Mouse (Mus musculus) layer of hippocampus, postnatal 25 days (tissue): ENCODE results near the gene Rpl14. TPM values are rescaled to one million over a fixed set of nuclear protein-coding genes. Genes with fewer than 3 reads are reported as not detected.

Source experiments
- DNase-seq, 2 experiments: peaks; one replicate each; pipeline ENCODE4 v3.0.0; 2022; ENCODE audit warnings: mixed read lengths in 2 of 2, low spot score in 1 of 2; ENCODE audit errors: extremely low spot score in 1 of 2
- total RNA-seq, 2 experiments: library from RNA; stranded (reverse); gene quantifications; 2 replicates each; pipeline ENCODE4 v1.2.3; 2021

Rpl14 gene
- total RNA-seq, 2 experiments from 2014 or later, result 275 to 303 TPM

DNA sequence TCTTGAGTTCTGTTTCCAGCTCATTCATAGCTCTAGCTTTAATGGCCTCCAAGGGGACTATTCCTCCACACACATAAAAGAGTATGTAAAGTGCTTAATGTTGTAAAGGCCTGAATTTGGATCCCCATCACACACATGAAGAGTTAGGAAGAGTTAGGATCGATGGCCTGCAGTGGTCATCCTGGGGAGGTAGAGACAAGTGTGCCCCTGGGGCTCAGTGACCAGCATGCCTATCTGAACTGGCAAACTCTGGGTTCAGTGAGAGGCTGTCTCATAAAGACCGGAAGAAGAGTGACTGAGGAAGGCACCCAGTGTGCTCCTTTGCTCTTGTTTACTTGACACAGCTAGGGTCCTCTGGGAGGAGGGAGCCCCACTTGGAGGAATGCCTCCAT lies 914 bp upstream of the Rpl14 start:
- no peak for DNase-seq

DNA sequence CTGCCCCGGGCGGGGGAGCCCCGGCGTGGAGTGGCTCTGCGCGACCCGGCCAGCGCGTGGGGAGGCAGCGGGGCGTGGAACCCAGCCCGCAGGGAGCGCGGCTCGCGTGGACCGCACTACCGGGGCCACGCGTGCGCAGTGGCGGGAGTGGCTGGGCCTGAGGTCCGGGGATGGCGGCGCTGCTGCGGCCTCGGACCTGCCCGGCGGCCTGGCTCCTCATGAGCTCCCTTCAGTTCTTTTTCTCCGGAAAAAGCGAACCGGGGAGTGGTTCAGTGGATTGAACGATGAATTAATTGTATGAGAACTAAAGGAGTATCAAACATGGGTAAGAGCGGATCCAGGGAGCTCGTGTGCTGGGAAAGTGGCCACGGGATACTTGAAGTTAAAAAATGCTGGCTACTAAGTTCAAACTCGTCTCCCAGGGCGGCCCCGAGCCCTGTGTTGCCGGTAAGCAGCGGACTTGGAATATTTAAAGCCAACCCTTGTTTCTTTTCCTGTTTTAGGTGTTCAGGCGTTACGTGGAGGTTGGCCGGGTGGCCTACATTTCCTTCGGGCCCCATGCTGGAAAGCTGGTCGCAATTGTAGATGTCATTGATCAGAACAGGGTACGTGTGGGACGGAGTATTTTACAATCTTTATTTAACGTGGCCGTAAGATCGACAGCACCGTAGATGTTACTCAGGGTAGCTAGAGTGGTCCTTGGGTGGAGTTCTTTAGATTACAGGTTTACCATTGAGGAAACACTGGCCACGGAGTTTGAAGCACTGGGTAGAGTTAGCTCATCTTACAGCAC lies 545 bp downstream of the Rpl14 start:
- DNase-seq, result no peak

GRCm38 (mm10) chr9:120575748-120576661 lies 4.8 kb downstream of the Rpl14 start:
- DNase-seq, result no peak

- DNase-seq, result no peak
Observed at GRCm38 (mm10) chr9:120576662-120577013, 5.4 kb downstream of the Rpl14 start.

DNA sequence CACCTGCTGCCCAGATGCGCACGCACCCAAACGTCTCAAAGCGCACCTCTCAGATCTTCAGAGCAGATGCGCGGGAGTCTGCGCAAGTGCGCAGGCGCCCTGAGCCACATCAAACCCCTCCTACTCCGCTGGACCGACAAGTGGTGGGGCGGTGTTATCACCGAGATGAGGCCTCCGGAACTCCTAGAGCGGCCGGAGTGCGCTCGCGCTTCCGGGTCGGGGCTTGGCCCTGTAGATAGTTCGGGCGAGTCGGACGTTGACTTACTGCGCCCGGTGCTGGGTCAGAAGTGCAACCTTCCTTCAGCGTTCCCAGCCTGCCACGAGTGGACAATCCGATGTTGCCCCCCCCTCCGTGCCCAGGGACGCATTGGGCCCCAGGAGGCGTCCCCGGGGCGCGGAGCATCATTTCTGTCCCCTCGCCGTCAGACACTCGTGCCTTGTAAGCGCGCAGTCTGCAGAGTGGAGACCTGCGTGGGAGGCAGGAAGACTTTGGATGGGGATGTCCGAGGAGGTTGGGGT lies 5.9 kb downstream of the Rpl14 start:
- DNase-seq, result peak; percentile 50 to 67

DNA sequence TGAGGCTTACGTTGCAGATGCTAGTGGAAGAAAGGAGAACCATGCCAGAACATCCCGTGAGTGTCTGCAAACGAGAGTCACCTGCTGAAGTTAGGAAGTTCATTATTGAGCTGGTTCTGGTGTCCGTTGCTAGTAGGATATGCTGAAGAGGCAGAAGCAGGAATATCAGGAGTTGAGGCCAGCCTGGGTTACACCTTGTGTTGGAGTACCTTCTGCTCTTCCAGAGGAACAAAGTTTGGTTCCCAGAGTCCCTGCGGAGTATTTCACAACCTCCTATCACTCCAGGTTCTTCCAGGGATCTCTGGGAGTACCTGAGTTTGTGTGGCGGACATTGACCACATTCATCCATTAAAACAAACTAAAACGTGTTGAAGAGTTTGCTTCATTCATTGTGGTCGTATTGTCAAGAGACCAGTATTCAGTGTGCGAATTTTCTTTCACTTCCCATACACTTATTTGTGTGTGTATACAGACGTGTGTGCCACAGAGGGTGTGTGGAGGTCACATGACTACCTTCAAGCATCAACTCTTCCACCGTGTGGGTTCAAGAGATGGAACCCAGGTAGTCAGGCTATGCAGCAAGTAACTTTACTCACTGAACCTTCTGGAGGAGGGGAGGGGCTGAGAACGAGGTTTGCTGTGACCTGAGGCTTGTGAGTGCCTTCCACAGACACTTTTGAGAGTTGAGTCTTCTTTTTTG lies 6.6 kb downstream of the Rpl14 start:
- DNase-seq, result no peak

DNA sequence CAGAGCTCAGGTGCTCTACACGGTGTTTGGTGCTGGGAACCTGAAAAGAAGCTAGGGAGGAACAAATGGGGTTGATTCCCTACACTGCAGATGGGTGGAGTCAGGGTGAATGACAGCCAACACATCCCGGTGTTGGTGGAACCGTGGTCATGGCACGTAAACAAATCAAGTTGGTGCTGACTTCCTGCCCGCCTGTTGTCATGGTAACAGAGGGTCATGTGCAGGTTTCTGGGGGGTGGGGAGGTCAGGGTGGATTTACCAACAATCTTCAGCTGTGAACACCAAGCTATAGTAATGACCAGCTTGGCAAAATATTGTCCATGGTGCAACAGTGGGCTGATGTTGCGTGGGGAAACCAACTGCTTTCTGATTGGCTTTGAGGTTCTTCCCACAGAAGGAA lies 7.5 kb downstream of the Rpl14 start:
- DNase-seq, result no peak

DNA sequence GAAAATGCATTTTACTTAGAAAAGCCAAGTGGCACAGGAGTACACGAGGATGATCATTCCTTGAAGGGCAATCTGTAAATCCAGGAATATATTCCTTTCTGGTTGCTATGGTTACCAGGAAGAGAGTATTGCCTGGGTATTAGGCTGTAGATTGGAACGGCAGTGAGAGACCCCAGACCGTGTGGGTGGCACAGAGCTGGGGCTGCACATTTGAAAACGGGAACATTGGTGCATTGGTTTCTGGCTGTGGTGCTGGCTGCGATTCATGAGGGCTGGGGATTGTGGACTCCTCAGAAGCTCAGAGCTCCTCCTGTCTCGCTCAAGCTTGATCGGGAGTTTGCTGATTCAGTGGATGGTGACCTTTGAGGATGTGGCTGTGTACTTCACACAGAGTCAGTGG lies 8.6 kb downstream of the Rpl14 start:
- no peak for DNase-seq

- DNase-seq, result no peak
Observed at GRCm38 (mm10) chr9:120581941-120582618, 10.8 kb downstream of the Rpl14 start.

GRCm38 (mm10) chr9:120582619-120583308 lies 11.5 kb downstream of the Rpl14 start:
- peak; percentile 66 to 85 for DNase-seq

DNA sequence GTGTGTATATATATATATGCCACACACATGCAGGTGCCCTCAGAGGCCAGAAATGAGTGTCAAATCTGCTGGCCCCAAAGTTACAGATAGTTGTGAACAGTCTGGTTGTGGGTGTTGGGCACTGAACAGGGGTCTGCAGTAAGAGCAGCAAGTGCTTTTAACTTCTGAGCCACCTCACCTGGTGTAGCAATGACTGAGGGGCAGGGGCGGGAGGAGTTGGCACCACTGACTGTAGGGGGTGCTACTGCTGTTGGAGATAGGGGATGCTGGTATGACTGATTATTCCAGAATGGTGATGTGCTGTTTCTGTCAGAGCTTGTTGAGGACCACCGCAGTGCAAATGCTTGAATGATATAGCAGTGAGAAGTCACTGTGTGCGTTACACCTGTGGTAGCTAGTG lies 12.1 kb downstream of the Rpl14 start:
- DNase-seq, result no peak

- DNase-seq, result peak; percentile 58 to 89
Observed at GRCm38 (mm10) chr9:120586546-120586945, 15.3 kb downstream of the Rpl14 start.

DNA sequence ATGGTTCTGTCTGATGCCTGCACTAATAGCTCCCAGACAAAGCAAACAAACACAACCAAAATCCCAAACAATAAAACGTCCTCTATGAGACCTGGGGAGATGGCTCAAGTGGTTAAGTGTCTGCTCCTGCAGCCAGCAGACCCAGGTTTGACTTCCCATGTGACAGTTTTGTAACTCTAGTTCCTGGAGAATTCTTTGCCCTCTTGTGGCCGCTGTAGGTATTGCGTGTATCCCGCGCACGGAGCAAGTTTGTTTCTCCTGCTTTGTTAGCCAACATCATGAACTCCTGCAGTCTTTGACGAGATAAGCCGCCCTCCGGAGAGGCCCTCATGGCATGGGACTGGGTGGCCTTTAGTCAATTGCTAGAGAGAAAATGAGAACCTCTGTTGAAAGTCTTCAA lies 20.2 kb downstream of the Rpl14 start:
- DNase-seq, result peak; percentile 65 to 90

- no peak for DNase-seq
Observed at GRCm38 (mm10) chr9:120593383-120594101, 22.3 kb downstream of the Rpl14 start.

- no peak for DNase-seq
Observed at GRCm38 (mm10) chr9:120594839-120595238, 23.6 kb downstream of the Rpl14 start.

- DNase-seq, result no peak
Observed at GRCm38 (mm10) chr9:120595306-120595705, 24.1 kb downstream of the Rpl14 start.

DNA sequence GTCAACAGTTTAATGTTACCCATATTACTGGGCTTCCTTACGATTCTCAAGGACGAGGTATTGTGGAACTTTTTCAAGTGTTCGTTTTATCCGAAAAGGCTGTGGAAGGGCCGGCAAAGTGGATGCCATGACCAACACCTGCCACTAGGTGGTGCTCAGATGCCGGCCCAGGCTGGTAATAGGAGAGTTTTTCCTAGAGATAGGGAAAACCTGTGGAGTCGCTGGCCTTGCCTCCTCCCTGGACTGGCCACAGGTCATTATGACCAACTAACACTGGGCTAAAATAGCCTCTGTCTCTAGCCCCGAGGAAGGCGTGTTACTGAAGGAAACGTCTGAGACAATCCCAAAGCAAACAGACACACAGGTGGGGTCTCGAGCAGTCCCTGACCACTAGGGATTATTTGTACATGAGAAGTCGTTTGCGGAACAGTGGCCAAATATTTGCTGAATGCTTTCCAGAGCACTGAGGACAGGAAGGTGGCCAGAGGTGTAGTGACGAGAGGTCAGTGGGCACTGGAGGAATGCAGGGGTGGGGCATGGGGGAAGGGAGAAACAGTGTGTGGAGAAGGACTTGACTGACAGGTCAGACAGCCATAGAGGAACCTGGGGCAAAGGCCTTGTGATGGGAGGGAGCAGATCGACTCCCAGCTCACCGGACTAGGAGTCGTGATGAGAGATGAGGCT lies 30.4 kb downstream of the Rpl14 start:
- DNase-seq, result peak; percentile 72 to 82

DNA sequence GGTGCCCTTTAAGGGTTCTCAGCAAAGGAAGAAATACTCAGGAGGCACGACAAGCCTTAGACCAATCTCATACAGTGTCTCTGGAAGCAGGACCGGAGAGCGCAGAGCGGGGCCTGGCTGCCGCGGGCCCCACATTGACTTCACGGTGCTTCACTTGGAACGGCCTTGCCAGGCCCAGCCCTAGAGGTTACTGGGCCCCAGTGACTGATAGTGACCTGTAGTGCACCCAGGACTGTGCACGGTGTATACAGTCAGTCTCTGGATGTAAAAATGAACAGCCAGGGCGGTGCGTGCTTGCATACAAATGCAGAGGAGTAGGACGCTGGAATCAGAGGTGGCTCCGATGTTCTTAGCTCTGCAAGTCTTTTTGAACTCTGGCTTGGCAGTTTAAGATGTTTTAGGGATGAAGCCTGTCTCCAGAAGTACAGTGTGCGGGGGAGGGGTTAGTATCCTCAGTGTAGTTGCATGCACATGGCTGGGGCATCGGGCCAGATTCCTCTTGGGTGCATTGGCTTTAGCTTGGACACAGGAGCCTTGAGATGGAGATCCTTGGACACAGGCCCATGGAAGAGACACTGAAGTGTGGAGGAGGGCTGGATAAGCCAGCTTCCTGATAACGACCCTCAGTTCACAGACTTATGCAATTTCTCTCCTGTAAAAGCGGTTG lies 31.1 kb downstream of the Rpl14 start:
- DNase-seq, result peak in 1 of 2 experiments; percentile 45
